Mouse (Mus musculus) heart, adult 8-10 months (tissue): ENCODE measurements at regions not wholly inside any gene's neighbourhood (a gene's known extent, or its start where the extent isn't known, plus 50 kb on each side); places are given as distances from the start of the nearest gene placed in this dataset.

ENCODE experiments used
- DNase-seq: peaks from one replicate; pipeline ENCODE4 v3.0.0; 2022; ENCODE audit warnings: low spot score

DNA sequence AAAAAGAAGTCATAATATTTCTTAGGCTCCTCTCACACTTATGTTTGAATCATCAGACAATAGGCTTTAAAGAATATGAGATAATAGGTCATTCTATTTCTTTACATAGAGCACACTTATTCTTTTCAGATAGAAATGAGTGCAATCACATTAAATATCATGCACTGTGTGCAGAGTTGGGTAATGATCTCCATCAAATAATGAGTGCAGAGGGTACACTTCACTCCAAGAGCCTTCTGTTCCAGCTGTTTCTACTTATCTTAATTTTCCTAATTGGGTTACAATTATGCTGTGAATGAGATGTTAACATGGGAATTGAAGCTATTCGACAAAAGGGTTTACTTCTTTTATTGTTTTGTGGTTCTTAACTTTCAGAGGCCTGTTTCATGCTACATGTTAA lies 707.5 kb upstream of the Mdga2 start:
- no peak for DNase-seq

DNA sequence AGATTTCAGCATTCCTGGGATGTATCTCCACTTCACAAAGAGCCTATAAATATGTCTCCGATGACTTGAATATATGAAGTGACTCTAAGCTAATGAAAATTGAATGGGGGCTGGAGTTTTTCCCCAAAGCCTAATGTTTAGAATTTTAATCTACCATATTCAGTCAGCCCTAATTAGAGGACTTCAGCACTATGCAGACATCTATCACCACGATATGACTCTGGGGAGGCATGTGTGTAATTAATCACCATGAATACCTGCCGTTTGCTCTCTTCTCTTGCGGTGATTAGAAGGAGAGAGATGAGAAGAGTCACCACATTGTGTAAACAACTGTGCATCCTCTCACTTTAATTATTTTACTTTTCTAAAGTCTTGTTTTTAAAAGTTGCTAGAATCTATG lies 692.3 kb upstream of the Mdga2 start:
- DNase-seq: no peak

DNA sequence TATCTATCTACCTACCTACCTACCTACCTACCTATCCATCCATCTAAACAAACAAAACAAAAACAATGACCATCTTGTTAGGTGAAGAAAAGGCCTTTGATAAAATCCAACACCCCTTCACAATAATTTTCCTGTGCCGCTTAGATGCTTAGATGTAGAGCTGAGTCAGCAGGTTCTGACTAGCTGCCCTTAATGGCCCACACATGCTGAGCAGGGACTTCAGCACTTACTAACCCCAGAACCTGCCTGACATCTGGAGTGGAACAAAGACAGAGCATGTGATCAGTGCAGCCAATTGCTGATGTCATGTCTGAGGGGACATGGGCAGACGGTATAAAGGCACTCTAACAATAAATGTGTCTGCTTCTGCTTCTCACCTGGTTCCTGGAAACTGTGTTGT lies 664.9 kb upstream of the Mdga2 start:
- no peak for DNase-seq

DNA sequence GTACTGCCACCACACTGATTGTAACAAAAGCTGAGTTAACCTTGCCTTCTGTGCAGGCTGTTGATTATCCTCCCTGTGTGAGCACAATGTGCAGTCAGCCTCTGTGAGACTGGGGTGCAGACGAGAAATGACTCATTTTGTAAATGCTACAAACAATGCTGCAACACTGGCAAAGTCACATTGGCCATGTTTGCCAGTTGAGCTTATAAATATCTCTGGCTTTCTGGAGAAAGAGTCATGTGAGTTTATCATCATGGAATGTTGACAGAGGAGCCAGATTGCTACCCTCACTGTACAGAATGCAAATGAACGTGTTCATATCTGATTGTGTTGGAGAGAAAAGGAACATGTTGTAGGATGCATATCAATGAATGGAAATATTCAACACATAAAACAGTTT lies 640.3 kb upstream of the Mdga2 start:
- peak; percentile 1 for DNase-seq

DNA sequence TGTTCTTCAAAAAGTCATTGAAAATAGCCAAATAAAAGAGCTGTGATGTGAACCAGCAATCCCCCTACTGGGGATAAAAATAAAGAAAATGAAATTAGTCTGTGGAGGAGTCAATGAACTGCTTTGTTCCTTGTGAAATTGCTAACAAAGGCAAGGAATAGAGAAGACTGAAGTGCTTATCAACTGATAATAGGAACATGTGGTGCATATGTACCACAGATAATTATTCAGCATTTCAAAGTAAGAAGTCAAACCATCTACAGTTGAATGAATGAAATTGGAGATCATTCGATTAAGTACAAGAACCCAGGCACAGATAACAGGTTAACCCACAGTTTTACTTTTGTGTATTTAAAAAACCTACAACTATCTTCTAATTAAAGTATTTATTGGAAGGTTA lies 638.4 kb upstream of the Mdga2 start:
- DNase-seq: no peak

DNA sequence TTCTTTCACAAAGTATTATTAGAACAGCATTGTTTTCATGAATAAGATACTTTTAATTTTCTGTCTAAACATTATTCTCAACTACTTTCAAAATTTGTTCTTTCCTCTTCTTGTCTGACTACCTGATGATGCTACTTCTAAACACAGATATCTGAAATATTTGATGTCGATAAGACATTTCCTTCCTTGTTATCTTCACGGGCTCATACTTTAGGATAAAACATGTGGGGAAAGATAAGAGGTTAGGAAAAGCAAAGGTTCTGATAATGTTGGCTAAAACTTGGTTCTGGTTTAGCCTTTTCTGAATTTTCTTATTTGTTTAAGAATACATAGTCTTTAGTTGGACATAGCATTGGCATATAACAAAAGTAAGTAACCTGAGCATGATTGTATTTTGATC lies 630.3 kb upstream of the Mdga2 start:
- DNase-seq: no peak

DNA sequence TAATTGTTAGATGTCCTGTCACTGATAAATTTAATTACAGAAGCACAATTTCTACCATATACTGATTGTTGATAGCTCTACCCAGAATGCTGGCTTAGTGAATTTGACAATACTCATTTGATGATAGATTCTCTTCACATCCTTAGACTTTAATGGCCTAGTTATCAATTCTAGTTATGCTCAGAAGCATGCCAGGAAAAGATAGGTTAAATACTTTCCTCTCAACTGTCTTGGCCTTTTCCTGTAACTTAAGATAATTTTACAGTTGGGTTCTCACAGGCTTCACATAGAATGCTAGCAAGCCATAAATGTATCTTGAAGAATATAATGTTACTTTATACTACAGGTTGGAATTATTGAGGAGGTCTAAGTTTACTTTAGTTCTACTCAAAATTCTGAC lies 625.2 kb upstream of the Mdga2 start:
- no peak for DNase-seq

DNA sequence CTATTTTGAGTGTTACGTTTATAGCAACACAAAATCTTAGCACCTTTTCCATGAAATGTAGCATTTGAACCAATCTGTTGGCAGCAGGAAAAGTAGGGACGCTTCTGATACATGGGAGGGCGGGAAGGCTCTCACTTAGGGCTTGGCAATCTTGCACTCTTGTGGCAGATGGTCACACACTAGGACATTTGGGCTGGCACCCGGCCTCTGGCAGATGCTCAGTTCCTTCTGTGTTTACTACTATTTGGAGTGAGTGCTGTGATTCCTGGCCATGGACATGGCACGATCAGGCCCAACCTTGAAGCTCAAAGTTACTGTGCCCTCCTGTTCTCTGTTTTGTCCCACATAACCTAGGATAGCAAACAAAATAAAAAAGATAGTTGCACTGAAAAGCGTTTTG lies 581.9 kb upstream of the Mdga2 start:
- peak; percentile 9 for DNase-seq

DNA sequence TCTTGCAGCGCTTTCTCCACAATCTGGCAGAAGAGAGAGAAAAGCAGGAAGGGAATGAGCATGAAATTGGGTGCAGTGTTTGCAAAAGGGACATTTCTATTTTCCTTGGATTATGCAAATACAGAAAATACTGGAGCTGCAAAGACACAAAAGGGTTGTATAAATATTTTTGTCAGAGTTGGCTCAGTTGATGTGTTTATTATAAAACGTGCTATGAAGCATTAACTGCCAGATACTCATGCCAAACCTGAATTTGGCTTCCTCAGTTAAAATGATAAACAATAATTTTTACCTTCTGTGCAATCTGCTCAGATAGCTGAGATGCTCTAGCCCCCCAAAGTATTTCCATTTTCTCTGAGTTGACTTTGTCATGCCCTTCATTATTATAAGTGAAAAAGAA lies 577.4 kb upstream of the Mdga2 start:
- DNase-seq: no peak
